Mouse (Mus musculus): ENCODE measurements around the gene Usp34.
"Not testable (repeated sequence)": the region's sequence is repeated elsewhere in the genome, so short reads cannot be mapped to it uniquely, and the experiment has no call there.

Gene Usp34

GRCm38 (mm10) chr11:23306764-23307565 lies at the start of gene Usp34:
Gene Usp34 (plus strand): TSS chr11:23306895.
- peak; percentile 73 to 81 for DNase-seq (ENCODE audit: low spot score in 2 of 2)

- no peak for DNase-seq (ENCODE audit: low spot score in 2 of 2)
Observed at GRCm38 (mm10) chr11:23259073-23259472, 47.6 kb upstream of the Usp34 start.

- no peak for DNase-seq (ENCODE audit: low spot score in 2 of 2)
Observed at GRCm38 (mm10) chr11:23259481-23259880, 47.2 kb upstream of the Usp34 start.

- DNase-seq (ENCODE audit: low spot score in 2 of 2), result no peak
Observed at GRCm38 (mm10) chr11:23260186-23260585, 46.5 kb upstream of the Usp34 start.

DNA sequence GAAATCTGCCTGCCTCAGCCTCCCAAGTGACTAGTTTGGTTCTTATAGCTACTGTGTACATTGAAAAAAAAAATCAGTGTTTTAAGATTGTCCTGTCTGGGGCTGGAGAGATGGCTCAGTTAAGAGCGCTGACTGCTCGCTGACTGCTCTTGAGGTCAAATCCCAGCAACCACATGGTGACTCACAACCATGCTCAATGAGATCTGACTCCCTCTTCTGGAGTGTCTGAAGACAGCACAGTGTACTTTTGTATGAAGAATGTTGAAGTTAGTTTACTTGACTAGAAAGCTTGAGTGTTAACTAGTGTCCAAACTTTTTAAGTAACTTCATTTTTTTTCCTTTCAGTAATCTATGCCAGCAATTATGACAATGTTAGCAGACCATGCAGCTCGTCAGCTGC lies 45.2 kb upstream of the Usp34 start:
- DNase-seq (ENCODE audit: low spot score in 2 of 2), result no peak

GRCm38 (mm10) chr11:23264949-23265348 lies 41.7 kb upstream of the Usp34 start:
- no peak for DNase-seq (ENCODE audit: low spot score in 2 of 2)

DNA sequence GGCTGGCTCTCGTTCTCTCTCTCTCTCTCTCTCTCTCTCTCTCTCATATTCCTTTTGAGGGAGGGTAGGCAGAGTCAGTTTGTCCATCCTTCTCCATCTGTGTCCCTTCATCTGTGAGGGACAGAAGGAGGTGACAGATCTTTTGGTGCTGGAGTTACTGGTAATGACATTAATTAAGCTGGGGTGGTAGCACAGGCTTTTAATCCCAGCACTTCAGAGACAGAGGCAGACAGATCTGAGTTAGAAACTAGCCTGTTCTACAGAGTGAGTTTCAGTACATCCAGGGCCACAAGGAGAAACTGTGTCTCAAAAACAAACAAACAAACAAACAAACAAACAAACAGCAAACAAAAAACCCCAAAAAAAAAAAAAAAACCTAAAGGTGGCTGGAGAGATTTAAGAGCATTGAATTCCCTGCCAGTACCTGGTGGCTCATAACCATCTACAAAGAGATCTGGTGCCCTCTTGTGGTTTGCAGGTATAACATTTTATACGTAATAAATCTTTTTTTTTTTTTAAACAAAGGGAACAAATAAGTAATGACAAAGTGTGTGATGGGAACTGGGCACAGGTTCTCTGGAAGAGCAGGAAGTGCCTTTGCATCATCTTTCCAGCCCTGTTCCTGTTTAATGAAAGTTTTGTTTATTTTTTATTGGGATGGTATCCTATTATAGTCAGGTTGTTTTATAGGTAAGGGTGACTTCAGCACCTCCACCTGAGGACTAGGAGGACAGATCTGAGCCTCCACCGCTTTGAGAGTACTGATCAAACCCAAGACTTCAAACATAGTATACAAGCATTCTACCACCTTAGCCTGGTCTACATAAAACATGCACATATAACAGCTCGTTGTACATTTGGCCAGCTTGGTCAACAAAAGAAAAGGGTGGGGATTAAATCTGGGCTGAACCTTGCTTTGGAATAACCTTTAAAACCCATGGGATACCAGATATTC lies 34.6 kb upstream of the Usp34 start:
- DNase-seq (ENCODE audit: low spot score in 2 of 2), result peak in 1 of 2 experiments; percentile 33

- DNase-seq (ENCODE audit: low spot score in 2 of 2), result no peak
Observed at GRCm38 (mm10) chr11:23275780-23276179, 30.9 kb upstream of the Usp34 start.

DNA sequence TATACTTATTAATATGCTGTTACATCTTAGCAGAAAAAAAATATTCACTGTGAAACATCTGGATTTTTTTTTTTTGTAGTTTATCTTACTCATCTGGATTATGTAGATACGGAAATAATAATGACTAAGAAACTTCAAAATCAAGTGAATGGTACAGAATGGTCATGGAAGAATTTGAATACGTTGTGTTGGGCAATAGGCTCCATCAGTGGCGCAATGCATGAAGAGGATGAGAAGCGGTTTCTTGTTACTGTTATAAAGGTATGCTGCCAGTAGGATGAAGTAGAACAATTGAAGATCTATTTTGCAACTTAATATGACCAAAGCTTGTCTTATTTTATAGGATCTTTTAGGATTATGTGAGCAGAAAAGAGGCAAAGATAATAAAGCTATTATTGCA lies 22.2 kb upstream of the Usp34 start:
- no peak for DNase-seq (ENCODE audit: low spot score in 2 of 2)

DNA sequence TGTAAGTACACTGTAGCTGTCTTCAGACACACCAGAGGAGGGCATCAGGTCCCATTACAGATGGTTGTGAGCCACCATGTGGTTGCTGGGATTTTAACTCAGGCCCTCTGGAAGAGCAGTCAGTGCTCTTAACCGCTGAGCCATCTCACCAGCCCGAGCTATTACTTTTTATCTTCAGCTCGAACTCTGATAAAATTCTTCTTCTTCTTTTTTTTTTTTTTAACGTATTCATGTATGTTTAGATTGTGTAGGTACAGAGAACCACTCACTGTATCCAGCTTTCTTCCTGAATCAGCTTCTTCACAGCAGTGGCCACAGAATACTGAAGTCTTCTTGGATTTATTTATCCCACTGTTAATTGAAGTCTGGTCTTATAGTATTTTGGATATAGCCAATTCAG lies 17.8 kb upstream of the Usp34 start:
- not testable (repeated sequence) for DNase-seq (ENCODE audit: low spot score in 2 of 2)

DNA sequence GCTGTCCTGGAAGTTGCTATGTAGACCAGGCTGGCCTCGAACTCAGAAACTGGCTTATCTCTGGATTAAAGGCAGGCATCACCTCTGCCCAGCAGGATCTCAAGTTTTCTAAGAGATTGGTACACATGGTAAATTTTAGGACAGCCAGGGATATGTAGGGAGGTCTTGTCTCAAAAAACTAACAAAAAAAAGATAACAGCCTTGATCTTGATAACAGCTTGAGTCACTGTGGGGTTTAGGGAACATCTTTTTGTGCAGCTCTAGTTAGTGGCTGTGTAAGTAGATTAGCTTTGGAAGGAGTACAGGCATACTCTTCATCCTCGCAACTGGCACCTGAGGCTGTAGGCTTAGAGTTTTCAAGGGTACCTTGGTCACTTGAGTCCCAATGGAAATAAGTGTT lies 9.3 kb upstream of the Usp34 start:
- no peak for DNase-seq (ENCODE audit: low spot score in 2 of 2)

DNA sequence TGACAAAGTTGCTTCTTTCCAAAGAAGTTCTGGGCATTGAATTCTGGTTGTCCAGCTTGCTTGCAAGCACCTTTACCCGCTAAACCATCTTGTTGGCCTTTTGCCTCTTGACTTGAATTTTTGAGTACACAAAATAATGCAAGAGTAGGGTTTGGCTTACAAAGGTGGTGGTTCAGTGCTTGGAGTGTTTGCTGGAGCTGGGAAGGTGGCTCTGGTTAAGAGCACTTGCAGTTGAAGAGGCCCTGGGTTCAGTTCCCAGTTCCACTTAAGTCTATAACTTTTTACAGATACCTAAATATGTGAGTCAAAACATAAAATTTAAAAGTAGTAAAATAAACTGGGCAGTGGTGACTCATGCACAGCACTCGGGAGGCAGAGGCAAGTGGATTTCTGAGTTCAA lies 8.4 kb upstream of the Usp34 start:
- DNase-seq (ENCODE audit: low spot score in 2 of 2), result no peak

GRCm38 (mm10) chr11:23299910-23300309 lies 6.8 kb upstream of the Usp34 start:
- no peak for DNase-seq (ENCODE audit: low spot score in 2 of 2)

GRCm38 (mm10) chr11:23303126-23303525 lies 3.6 kb upstream of the Usp34 start:
- no peak for DNase-seq (ENCODE audit: low spot score in 2 of 2)

DNA sequence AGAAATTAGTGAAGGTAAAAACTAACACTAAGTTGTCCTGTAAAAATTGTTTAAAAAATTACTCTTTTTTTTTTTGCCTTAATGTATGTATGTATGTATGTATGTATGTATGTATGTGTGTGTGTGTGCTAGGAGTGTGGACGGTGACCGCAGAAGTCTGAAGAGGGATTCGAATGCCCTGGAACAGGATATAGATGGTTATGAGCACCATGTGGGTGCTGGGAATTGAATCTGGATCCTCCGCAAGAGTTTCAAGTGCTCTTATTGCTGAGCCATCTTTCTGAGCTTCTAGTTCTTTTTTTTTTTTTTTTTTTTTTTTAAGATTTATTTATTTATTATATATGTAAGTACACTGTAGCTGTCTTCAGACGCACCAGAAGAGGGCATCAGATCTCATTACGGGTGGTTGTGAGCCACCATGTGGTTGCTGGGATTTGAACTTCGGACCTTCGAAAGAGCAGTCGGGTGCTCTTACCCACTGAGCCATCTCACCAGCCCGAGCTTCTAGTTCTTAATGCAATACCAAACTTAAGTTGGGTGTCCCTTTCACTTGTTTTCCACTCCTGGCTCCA lies 1.5 kb upstream of the Usp34 start:
- DNase-seq (ENCODE audit: low spot score in 2 of 2), result not testable (repeated sequence)

- peak; percentile 91 to 98 for DNase-seq (ENCODE audit: low spot score in 2 of 2)
Observed at GRCm38 (mm10) chr11:23305673-23306608, 754 bp upstream of the Usp34 start.

DNA sequence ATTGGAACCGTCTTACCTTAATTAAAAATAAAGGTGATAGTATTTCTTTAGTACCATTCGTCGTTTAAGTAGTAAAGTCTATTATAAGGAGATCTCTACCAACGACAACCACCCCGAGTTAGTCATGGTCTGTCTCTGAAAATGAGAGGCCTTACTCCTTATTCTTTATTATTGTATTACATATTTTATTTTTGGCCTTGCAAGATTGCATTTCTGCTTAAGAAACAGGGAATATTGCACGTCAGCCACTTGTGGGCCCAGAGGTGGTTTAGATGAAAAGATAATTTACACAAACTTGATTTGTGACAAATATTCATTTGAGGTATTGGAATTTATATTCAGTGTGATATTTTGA lies 848 bp downstream of the Usp34 start:
- DNase-seq (ENCODE audit: low spot score in 2 of 2), result no peak

DNA sequence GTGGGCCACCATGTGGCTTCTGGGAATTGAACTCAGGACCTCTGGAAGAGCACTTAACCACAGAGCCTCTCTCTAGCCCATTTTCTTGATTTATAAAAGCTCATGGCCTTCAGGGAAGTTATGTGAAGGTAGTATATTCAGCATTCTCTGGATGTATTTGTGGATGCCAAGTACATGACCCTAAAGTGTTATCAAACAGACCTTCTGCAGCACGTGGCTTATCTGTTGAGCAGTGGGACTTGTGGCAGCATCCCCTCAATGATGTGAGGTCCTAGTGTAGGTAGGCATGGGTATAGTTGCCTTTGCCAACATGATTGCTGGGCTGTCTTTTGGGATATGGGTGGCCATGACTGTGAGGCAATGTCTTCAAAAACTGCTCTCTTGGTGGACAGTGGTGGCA lies 6.8 kb downstream of the Usp34 start:
- no peak for DNase-seq (ENCODE audit: low spot score in 2 of 2)

DNA sequence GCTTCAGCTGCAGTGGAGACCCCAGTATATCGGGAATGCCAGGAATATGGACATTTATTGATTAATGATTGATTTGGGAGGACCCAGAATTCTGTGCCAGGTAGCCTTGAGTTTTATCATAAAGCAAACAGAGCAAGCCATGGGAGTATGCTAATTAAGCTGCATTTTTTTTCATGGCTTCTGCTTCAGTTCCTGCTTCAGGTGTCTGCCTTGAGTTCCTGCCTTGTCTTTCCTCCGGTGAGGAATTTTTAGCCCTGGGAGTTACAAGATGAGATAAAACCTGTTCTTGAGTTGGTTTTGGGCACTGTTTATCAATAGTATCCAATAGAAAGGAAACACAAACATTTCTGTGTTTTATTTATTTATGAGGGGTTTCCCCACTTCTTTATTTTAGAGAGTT lies 22.7 kb downstream of the Usp34 start:
- no peak for DNase-seq (ENCODE audit: low spot score in 2 of 2)

DNA sequence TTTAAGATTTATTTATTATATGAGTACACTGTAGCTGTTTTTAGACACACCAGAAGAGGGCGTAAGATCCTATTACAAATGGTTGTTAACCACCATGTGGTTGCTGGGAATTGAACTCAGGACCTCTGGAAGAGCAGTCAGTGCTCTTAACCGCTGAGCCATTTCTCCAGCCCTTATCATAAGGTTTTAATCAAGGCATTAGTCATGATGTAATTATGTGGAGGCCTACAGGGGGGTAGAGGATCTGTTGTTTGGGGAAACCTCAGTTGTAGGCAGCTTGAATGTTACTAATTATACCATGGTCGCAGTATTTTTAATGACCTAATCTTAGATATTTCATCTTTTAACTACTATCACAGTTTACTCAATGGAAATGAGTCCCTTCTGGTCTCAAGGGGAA lies 25.4 kb downstream of the Usp34 start:
- DNase-seq (ENCODE audit: low spot score in 2 of 2), result no peak

DNA sequence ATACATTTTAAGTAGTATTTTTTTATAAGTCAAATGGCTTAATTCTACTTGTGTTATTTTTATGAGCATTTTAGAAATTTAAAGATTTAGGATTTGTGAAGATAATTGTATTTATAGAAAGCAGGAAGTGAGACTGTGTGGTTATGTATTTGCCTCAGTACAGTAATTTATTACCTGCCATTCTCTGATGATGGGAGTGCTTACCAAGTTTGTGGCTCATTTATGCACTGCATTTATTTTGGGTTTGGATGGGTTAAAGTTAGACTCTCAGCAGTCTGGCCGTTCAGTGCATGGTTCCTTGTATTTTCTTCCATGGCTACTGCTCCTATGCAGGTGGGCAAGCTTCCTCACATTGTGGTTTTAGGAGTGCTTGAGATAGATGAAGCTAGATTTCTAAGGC lies 28.5 kb downstream of the Usp34 start:
- no peak for DNase-seq (ENCODE audit: low spot score in 2 of 2)
